8 mouse cellular contexts compared by ENCODE assay signal in genomic region chr4:3052314-3053059, GRCm38 (mm10).
DNase-seq lines count a peak whose midpoint lies in the region; ATAC-seq and TF ChIP-seq lines count a peak whose summit lies in the region.

No protein-coding gene starts in this region.

- H3K4me2 ChIP-seq in forebrain, embryonic 11.5 days (ENCODE audit: low read depth, low read length, severe bottlenecking): no peak overlapping the region
- H3K4me2 ChIP-seq in forebrain, embryonic 15.5 days (replicated peaks): no peak overlapping the region
- H3K4me2 ChIP-seq in kidney, postnatal 0 days (ENCODE audit: low read length): no peak overlapping the region
- no peak overlapping the region for H3K4me2 ChIP-seq in midbrain, embryonic 16.5 days (ENCODE audit: low read length)

- H3K9ac ChIP-seq in forebrain, embryonic 11.5 days (ENCODE audit: low read length): no peak overlapping the region
- no peak overlapping the region for H3K9ac ChIP-seq in forebrain, embryonic 15.5 days (replicated peaks)
- H3K9ac ChIP-seq in kidney, postnatal 0 days (ENCODE audit: low read depth, low read length): no peak overlapping the region
- H3K9ac ChIP-seq in midbrain, embryonic 16.5 days (ENCODE audit: low read depth, low read length): no peak overlapping the region

- peaks cover 66% of the 10 kb centered on the region for H3K9me3 ChIP-seq in forebrain, embryonic 11.5 days (ENCODE audit: control insufficient read depth, low read length)
- H3K9me3 ChIP-seq in forebrain, embryonic 10.5 days: peaks cover 67% of the 10 kb centered on the region
- H3K9me3 ChIP-seq in forebrain, embryonic 15.5 days: peaks cover 66% of the 10 kb centered on the region
- H3K9me3 ChIP-seq in kidney, postnatal 0 days (replicated peaks; ENCODE audit: low read length): peaks cover 13% of the 10 kb centered on the region
- H3K9me3 ChIP-seq in midbrain, embryonic 16.5 days (replicated peaks; ENCODE audit: control insufficient read depth, low read length, poor library complexity, severe bottlenecking): peaks cover 64% of the 10 kb centered on the region

- H3K4me1 ChIP-seq in forebrain, embryonic 11.5 days (replicated peaks; ENCODE audit: control insufficient read depth, insufficient read depth, low read length): no peaks in the 10 kb centered on the region
- no peaks in the 10 kb centered on the region for H3K4me1 ChIP-seq in forebrain, embryonic 10.5 days
- H3K4me1 ChIP-seq in forebrain, embryonic 15.5 days: no peaks in the 10 kb centered on the region
- no peaks in the 10 kb centered on the region for H3K4me1 ChIP-seq in kidney, postnatal 0 days (replicated peaks; ENCODE audit: insufficient read depth, low read length)
- no peaks in the 10 kb centered on the region for H3K4me1 ChIP-seq in midbrain, embryonic 16.5 days (ENCODE audit: control insufficient read depth, insufficient read depth, low read length)

- DNase-seq in forebrain, embryonic 11.5 days (ENCODE audit: low spot score): peak; percentile 47
- DNase-seq in forebrain, embryonic 10.5 days (ENCODE audit: extremely low spot score, low spot score): no peak
- peak; percentile 45 for DNase-seq in CD4-positive, CD25-positive, alpha-beta regulatory T cell, adult 2 months (ENCODE audit: low read depth, low spot score)
- DNase-seq in kidney, postnatal 0 days (ENCODE audit: low spot score): no peak
- no peak for DNase-seq in yolk sac, embryonic 10.5 days (ENCODE audit: low spot score)
- DNase-seq in right cerebral cortex, postnatal 36 days (ENCODE audit: low spot score in 2 of 2): no peak

- H3K27ac ChIP-seq in forebrain, embryonic 11.5 days (ENCODE audit: low read depth, low read length): no peak overlapping the region
- no peak overlapping the region for H3K27ac ChIP-seq in forebrain, embryonic 10.5 days
- no peak overlapping the region for H3K27ac ChIP-seq in forebrain, embryonic 15.5 days (replicated peaks)
- H3K27ac ChIP-seq in kidney, postnatal 0 days: no peak overlapping the region
- H3K27ac ChIP-seq in midbrain, embryonic 16.5 days (ENCODE audit: low read length): no peak overlapping the region

- 88% methylated on average over 4 of the region's 4 CpGs for WGBS in forebrain, embryonic 11.5 days
- 82% methylated on average over 4 of the region's 4 CpGs for WGBS in forebrain, embryonic 10.5 days
- 81% methylated on average over 4 of the region's 4 CpGs for WGBS in forebrain, embryonic 15.5 days
- 83% methylated on average over 4 of the region's 4 CpGs for WGBS in kidney, postnatal 0 days
- 84% methylated on average over 4 of the region's 4 CpGs for WGBS in midbrain, embryonic 16.5 days

- H3K27me3 ChIP-seq in forebrain, embryonic 11.5 days (ENCODE audit: control insufficient read depth, insufficient read depth, low read length): no peaks in the 10 kb centered on the region
- H3K27me3 ChIP-seq in forebrain, embryonic 10.5 days (ENCODE audit: poor library complexity, severe bottlenecking): no peaks in the 10 kb centered on the region
- H3K27me3 ChIP-seq in forebrain, embryonic 15.5 days: no peaks in the 10 kb centered on the region
- H3K27me3 ChIP-seq in kidney, postnatal 0 days (ENCODE audit: insufficient read depth, low read length): no peaks in the 10 kb centered on the region
- no peaks in the 10 kb centered on the region for H3K27me3 ChIP-seq in midbrain, embryonic 16.5 days (ENCODE audit: control insufficient read depth, insufficient read depth, low read depth, low read length)

- no peaks in the 10 kb centered on the region for H3K36me3 ChIP-seq in forebrain, embryonic 11.5 days (ENCODE audit: control insufficient read depth, insufficient read depth, low read length)
- no peaks in the 10 kb centered on the region for H3K36me3 ChIP-seq in forebrain, embryonic 10.5 days (replicated peaks)
- H3K36me3 ChIP-seq in forebrain, embryonic 15.5 days: 0 out of 2 replicates have a peak, but pooled peaks cover 3% of the 10 kb centered on the region
- H3K36me3 ChIP-seq in kidney, postnatal 0 days (ENCODE audit: insufficient read depth, low read length): no peaks in the 10 kb centered on the region
- no peaks in the 10 kb centered on the region for H3K36me3 ChIP-seq in midbrain, embryonic 16.5 days (ENCODE audit: control insufficient read depth, insufficient read depth, low read length)

- ATAC-seq in forebrain, embryonic 11.5 days (replicated peaks; ENCODE audit: low FRiP score): peak; percentile 9
- ATAC-seq in forebrain, embryonic 15.5 days (replicated peaks): peak; percentile 27; the same call in 1 of the 2 replicates
- peak; percentile 41 for ATAC-seq in kidney, postnatal 0 days (replicated peaks; ENCODE audit: low FRiP score, low read depth)
- peak; percentile 41 for ATAC-seq in midbrain, embryonic 16.5 days

- TF ChIP-seq CTCF in kidney, postnatal 0 days (IDR thresholded peaks at IDR 0.05; ENCODE audit: low read depth): peak; percentile 55

- H3K4me3 ChIP-seq in forebrain, embryonic 11.5 days (ENCODE audit: low read depth, low read length): no peak overlapping the region
- H3K4me3 ChIP-seq in forebrain, embryonic 10.5 days: no peak overlapping the region
- no peak overlapping the region for H3K4me3 ChIP-seq in forebrain, embryonic 15.5 days
- H3K4me3 ChIP-seq in kidney, postnatal 0 days (replicated peaks; ENCODE audit: low read depth, low read length): no peak overlapping the region
- H3K4me3 ChIP-seq in midbrain, embryonic 16.5 days (ENCODE audit: low read depth, low read length): no peak overlapping the region

Comparison
In these comparisons a context has a peak if more than half of its experiments do, and no peak if none do; other contexts are left out.
1. DNase-seq: peak in forebrain, embryonic 11.5 days (single experiment) and CD4-positive, CD25-positive, alpha-beta regulatory T cell, adult 2 months (single experiment); none in forebrain, embryonic 10.5 days (single experiment), kidney, postnatal 0 days (single experiment), yolk sac, embryonic 10.5 days (single experiment) and right cerebral cortex, postnatal 36 days (0 of 2).
2. Peak in every context shown above with its lines, with median percentiles within 50 percentile points of each other: ATAC-seq.